Mouse (Mus musculus): ENCODE data around the gene Plxna2. TPM values are rescaled to one million over a fixed set of nuclear protein-coding genes. Genes with fewer than 3 reads are reported as not detected.
A peak's percentile ranks its signal among the peaks of the same experiment; 100 is the strongest.

Plxna2 gene
- polyA plus RNA-seq, 1 experiment from 2014 or later = 7.7 TPM

DNA sequence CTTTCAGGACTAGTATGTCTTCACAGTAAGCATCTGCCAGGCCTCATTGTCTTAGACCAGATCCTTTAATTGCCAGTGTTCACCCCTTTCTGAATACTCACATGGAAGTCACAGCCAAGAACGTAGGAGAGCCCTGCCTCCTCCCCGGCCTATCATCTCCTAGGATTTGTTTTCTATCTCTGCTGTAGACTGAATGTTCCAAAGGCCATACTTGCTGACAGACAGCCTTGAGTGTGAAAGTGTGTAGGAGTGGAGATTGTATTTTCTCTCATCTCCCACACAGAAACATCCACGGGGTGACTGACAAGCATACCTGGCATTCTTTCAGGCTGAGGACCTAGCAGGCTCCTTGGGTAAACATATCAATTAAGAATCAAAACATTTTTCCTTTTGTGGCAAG lies 177.3 kb downstream of the Plxna2 start:
- H3K36me3 ChIP-seq (ENCODE audit: control insufficient read depth, insufficient read depth, low read length) = peaks cover 15% of the 10 kb centered on the region

GRCm38 (mm10) chr1:194797843-194798242 lies 179.8 kb downstream of the Plxna2 start:
- no peaks in the 10 kb centered on the region for H3K9me3 ChIP-seq (ENCODE audit: control insufficient read depth, low read depth, low read length)
- 95% methylated on average over 1 of the region's 1 CpGs for WGBS
- no peak overlapping the region for H3K27ac ChIP-seq (ENCODE audit: low read length)
- peaks cover 22% of the 10 kb centered on the region for H3K36me3 ChIP-seq (ENCODE audit: control insufficient read depth, insufficient read depth, low read length)
- no peak overlapping the region for H3K9ac ChIP-seq (replicated peaks; ENCODE audit: low read depth, low read length)
- H3K4me1 ChIP-seq (ENCODE audit: control insufficient read depth, insufficient read depth, low read length) = no peaks in the 10 kb centered on the region
- peak; percentile 23; the same call in 1 of the 2 replicates for ATAC-seq (ENCODE audit: insufficient number of reproducible peaks, insufficient read depth, low FRiP score, low read depth)
- H3K4me3 ChIP-seq (ENCODE audit: low read depth, low read length) = no peak overlapping the region
- H3K27me3 ChIP-seq (ENCODE audit: control insufficient read depth, insufficient read depth, low read length) = no peaks in the 10 kb centered on the region
- H3K4me2 ChIP-seq (replicated peaks; ENCODE audit: low read depth, low read length) = no peak overlapping the region

More for the DNA sequence above, 177.3 kb downstream of the Plxna2 start:
- Histone ChIP-seq H3K4me3 (ENCODE audit: low read depth, low read length) (no peak overlapping the region), H3K4me2 (replicated peaks; ENCODE audit: low read depth, low read length) (no peak overlapping the region), H3K27me3 (ENCODE audit: control insufficient read depth, insufficient read depth, low read length) (no peaks in the 10 kb centered on the region), H3K4me1 (ENCODE audit: control insufficient read depth, insufficient read depth, low read length) (no peaks in the 10 kb centered on the region), H3K27ac (ENCODE audit: low read length) (no peak overlapping the region), H3K9me3 (ENCODE audit: control insufficient read depth, low read depth, low read length) (no peaks in the 10 kb centered on the region), H3K9ac (replicated peaks; ENCODE audit: low read depth, low read length) (no peak overlapping the region)
- no peak for ATAC-seq (ENCODE audit: insufficient number of reproducible peaks, insufficient read depth, low FRiP score, low read depth)
- 67% methylated on average over 3 of the region's 3 CpGs for WGBS

GRCm38 (mm10) chr1:194798511-194798910 lies 180.5 kb downstream of the Plxna2 start:
- no peak overlapping the region for H3K27ac ChIP-seq (ENCODE audit: low read length)
- H3K36me3 ChIP-seq (ENCODE audit: control insufficient read depth, insufficient read depth, low read length) = peaks cover 22% of the 10 kb centered on the region
- no peaks in the 10 kb centered on the region for H3K4me1 ChIP-seq (ENCODE audit: control insufficient read depth, insufficient read depth, low read length)
- no peak overlapping the region for H3K4me2 ChIP-seq (replicated peaks; ENCODE audit: low read depth, low read length)
- H3K4me3 ChIP-seq (ENCODE audit: low read depth, low read length) = no peak overlapping the region
- no peaks in the 10 kb centered on the region for H3K27me3 ChIP-seq (ENCODE audit: control insufficient read depth, insufficient read depth, low read length)
- ATAC-seq (ENCODE audit: insufficient number of reproducible peaks, insufficient read depth, low FRiP score, low read depth) = no peak
- H3K9ac ChIP-seq (replicated peaks; ENCODE audit: low read depth, low read length) = no peak overlapping the region
- no peaks in the 10 kb centered on the region for H3K9me3 ChIP-seq (ENCODE audit: control insufficient read depth, low read depth, low read length)

- H3K36me3 ChIP-seq (ENCODE audit: control insufficient read depth, insufficient read depth, low read length) = peaks cover 7% of the 10 kb centered on the region; the same call in 1 of the 2 replicates
- H3K4me2 ChIP-seq (replicated peaks; ENCODE audit: low read depth, low read length) = no peak overlapping the region
- no peak overlapping the region for H3K4me3 ChIP-seq (ENCODE audit: low read depth, low read length)
- 0 out of 2 replicates have a peak, but pooled peaks have one; percentile 58 for ATAC-seq (ENCODE audit: insufficient number of reproducible peaks, insufficient read depth, low FRiP score, low read depth)
- H3K27ac ChIP-seq (ENCODE audit: low read length) = peak overlapping the region; percentile 66; the same call in 1 of the 2 replicates
- no peaks in the 10 kb centered on the region for H3K27me3 ChIP-seq (ENCODE audit: control insufficient read depth, insufficient read depth, low read length)
- H3K9ac ChIP-seq (replicated peaks; ENCODE audit: low read depth, low read length) = no peak overlapping the region
- no peaks in the 10 kb centered on the region for H3K9me3 ChIP-seq (ENCODE audit: control insufficient read depth, low read depth, low read length)
- H3K4me1 ChIP-seq (ENCODE audit: control insufficient read depth, insufficient read depth, low read length) = peaks cover 3% of the 10 kb centered on the region; the same call in 1 of the 2 replicates
These were observed 190.2 kb downstream of the Plxna2 start for GRCm38 (mm10) chr1:194808261-194808660.

DNA sequence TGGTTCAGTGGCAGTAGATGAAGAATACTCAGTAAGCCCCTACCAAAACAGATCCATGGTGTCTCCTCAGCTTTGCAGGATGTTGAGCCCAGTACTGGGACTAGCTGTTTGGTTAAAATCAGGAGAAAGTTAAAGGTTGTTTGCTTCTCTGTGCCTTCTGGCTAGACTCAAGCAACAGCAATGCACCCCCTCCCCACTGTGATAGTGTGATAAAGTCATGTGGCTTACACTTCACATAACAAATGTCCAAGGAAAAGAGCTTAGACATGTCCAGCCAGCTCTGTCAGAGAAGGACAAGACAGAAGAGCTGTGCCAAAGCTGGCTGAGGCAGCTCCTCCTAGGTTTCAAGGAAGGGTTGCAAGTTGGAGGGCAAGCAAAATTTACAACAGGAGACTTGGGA lies 190.7 kb downstream of the Plxna2 start:
- Histone ChIP-seq H3K27ac (ENCODE audit: low read length) (peak overlapping the region; percentile 66; the same call in 1 of the 2 replicates), H3K4me3 (ENCODE audit: low read depth, low read length) (no peak overlapping the region), H3K4me1 (ENCODE audit: control insufficient read depth, insufficient read depth, low read length) (peaks cover 3% of the 10 kb centered on the region; the same call in 1 of the 2 replicates), H3K4me2 (replicated peaks; ENCODE audit: low read depth, low read length) (no peak overlapping the region), H3K9ac (replicated peaks; ENCODE audit: low read depth, low read length) (no peak overlapping the region), H3K9me3 (ENCODE audit: control insufficient read depth, low read depth, low read length) (no peaks in the 10 kb centered on the region), H3K36me3 (ENCODE audit: control insufficient read depth, insufficient read depth, low read length) (peaks cover 7% of the 10 kb centered on the region; the same call in 1 of the 2 replicates), H3K27me3 (ENCODE audit: control insufficient read depth, insufficient read depth, low read length) (no peaks in the 10 kb centered on the region)
- ATAC-seq (ENCODE audit: insufficient number of reproducible peaks, insufficient read depth, low FRiP score, low read depth) = no peak

DNA sequence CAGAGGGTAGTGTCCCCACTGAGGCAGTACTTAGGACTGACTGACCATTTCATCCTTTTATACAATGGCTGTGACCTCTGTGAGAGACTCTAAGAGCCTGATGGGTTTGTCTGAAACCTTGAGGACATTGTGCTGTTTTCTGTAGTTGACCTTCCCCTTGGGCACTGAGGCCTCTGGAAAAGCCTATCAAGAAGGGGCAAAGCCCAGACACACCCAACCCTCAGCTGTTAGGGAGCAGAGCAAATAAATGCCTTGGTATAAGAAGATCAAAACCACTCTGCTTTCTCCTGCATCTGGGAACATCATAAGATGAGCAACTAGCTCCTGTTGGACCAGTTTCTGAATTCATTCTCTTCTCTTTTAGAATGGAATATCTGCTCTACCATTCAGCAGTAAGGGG lies 191.6 kb downstream of the Plxna2 start:
- Histone ChIP-seq H3K27ac (ENCODE audit: low read length) (no peak overlapping the region), H3K9ac (replicated peaks; ENCODE audit: low read depth, low read length) (no peak overlapping the region), H3K27me3 (ENCODE audit: control insufficient read depth, insufficient read depth, low read length) (no peaks in the 10 kb centered on the region), H3K9me3 (ENCODE audit: control insufficient read depth, low read depth, low read length) (no peaks in the 10 kb centered on the region), H3K36me3 (ENCODE audit: control insufficient read depth, insufficient read depth, low read length) (peaks cover 7% of the 10 kb centered on the region; the same call in 1 of the 2 replicates), H3K4me1 (ENCODE audit: control insufficient read depth, insufficient read depth, low read length) (peaks cover 3% of the 10 kb centered on the region; the same call in 1 of the 2 replicates), H3K4me2 (replicated peaks; ENCODE audit: low read depth, low read length) (no peak overlapping the region), H3K4me3 (ENCODE audit: low read depth, low read length) (no peak overlapping the region)
- no peak for ATAC-seq (ENCODE audit: insufficient number of reproducible peaks, insufficient read depth, low FRiP score, low read depth)

GRCm38 (mm10) chr1:194814187-194814586 lies 196.2 kb downstream of the Plxna2 start:
- no peaks in the 10 kb centered on the region for H3K9me3 ChIP-seq (ENCODE audit: control insufficient read depth, low read depth, low read length)
- WGBS = 72% methylated on average over 5 of the region's 5 CpGs
- H3K36me3 ChIP-seq (ENCODE audit: control insufficient read depth, insufficient read depth, low read length) = peaks cover 7% of the 10 kb centered on the region; the same call in 1 of the 2 replicates
- no peak overlapping the region for H3K4me2 ChIP-seq (replicated peaks; ENCODE audit: low read depth, low read length)
- no peak for ATAC-seq (ENCODE audit: insufficient number of reproducible peaks, insufficient read depth, low FRiP score, low read depth)
- H3K27ac ChIP-seq (ENCODE audit: low read length) = no peak overlapping the region
- no peaks in the 10 kb centered on the region for H3K4me1 ChIP-seq (ENCODE audit: control insufficient read depth, insufficient read depth, low read length)
- no peak overlapping the region for H3K4me3 ChIP-seq (ENCODE audit: low read depth, low read length)
- no peak overlapping the region for H3K9ac ChIP-seq (replicated peaks; ENCODE audit: low read depth, low read length)
- H3K27me3 ChIP-seq (ENCODE audit: control insufficient read depth, insufficient read depth, low read length) = no peaks in the 10 kb centered on the region

- 66% methylated on average over 1 of the region's 1 CpGs for WGBS
- peaks cover 7% of the 10 kb centered on the region; the same call in 1 of the 2 replicates for H3K36me3 ChIP-seq (ENCODE audit: control insufficient read depth, insufficient read depth, low read length)
- no peak overlapping the region for H3K4me3 ChIP-seq (ENCODE audit: low read depth, low read length)
- H3K4me1 ChIP-seq (ENCODE audit: control insufficient read depth, insufficient read depth, low read length) = no peaks in the 10 kb centered on the region
- no peak overlapping the region for H3K27ac ChIP-seq (ENCODE audit: low read length)
- H3K9me3 ChIP-seq (ENCODE audit: control insufficient read depth, low read depth, low read length) = no peaks in the 10 kb centered on the region
- no peak overlapping the region for H3K4me2 ChIP-seq (replicated peaks; ENCODE audit: low read depth, low read length)
- no peaks in the 10 kb centered on the region for H3K27me3 ChIP-seq (ENCODE audit: control insufficient read depth, insufficient read depth, low read length)
- no peak overlapping the region for H3K9ac ChIP-seq (replicated peaks; ENCODE audit: low read depth, low read length)
- no peak for ATAC-seq (ENCODE audit: insufficient number of reproducible peaks, insufficient read depth, low FRiP score, low read depth)
These were observed 197.5 kb downstream of the Plxna2 start for GRCm38 (mm10) chr1:194815547-194815946.

DNA sequence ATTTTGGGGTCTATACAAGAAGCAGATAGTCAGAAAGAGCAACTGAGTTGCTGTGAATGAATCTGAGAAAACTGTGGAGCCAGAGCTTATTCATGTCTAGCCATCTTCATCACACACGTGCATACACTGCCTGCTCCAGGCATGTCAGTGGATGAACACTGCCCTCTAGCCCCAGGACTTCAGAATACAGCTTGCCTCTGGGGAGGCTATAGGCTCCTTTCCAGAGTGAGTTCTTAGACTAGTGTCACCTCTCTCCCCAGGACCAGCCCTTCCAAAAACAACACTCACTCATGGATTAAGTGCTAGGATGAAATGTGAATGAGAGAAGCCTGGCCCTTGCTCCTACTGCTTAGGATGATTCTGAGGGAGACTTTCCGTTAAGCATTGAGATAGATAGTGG lies 198.9 kb downstream of the Plxna2 start:
- Histone ChIP-seq H3K27me3 (ENCODE audit: control insufficient read depth, insufficient read depth, low read length) (no peaks in the 10 kb centered on the region), H3K36me3 (ENCODE audit: control insufficient read depth, insufficient read depth, low read length) (peaks cover 7% of the 10 kb centered on the region; the same call in 1 of the 2 replicates), H3K4me3 (ENCODE audit: low read depth, low read length) (no peak overlapping the region), H3K4me1 (ENCODE audit: control insufficient read depth, insufficient read depth, low read length) (no peaks in the 10 kb centered on the region), H3K9me3 (ENCODE audit: control insufficient read depth, low read depth, low read length) (no peaks in the 10 kb centered on the region), H3K27ac (ENCODE audit: low read length) (no peak overlapping the region), H3K9ac (replicated peaks; ENCODE audit: low read depth, low read length) (no peak overlapping the region), H3K4me2 (replicated peaks; ENCODE audit: low read depth, low read length) (no peak overlapping the region)
- no peak for ATAC-seq (ENCODE audit: insufficient number of reproducible peaks, insufficient read depth, low FRiP score, low read depth)
- WGBS = 35% methylated on average over 2 of the region's 2 CpGs
